Mouse (Mus musculus): ENCODE data around the gene Zfp382. TPM values are rescaled to one million over a fixed set of nuclear protein-coding genes. Genes with fewer than 3 reads are reported as not detected.
A peak's percentile ranks its signal among the peaks of the same experiment; 100 is the strongest.
"Not testable (repeated sequence)": the region's sequence is repeated elsewhere in the genome, so short reads cannot be mapped to it uniquely, and the experiment has no call there.

The Zfp382 gene
- 10 to 100 TPM; 33.0 to 33.9 TPM for total RNA-seq (2021)

DNA sequence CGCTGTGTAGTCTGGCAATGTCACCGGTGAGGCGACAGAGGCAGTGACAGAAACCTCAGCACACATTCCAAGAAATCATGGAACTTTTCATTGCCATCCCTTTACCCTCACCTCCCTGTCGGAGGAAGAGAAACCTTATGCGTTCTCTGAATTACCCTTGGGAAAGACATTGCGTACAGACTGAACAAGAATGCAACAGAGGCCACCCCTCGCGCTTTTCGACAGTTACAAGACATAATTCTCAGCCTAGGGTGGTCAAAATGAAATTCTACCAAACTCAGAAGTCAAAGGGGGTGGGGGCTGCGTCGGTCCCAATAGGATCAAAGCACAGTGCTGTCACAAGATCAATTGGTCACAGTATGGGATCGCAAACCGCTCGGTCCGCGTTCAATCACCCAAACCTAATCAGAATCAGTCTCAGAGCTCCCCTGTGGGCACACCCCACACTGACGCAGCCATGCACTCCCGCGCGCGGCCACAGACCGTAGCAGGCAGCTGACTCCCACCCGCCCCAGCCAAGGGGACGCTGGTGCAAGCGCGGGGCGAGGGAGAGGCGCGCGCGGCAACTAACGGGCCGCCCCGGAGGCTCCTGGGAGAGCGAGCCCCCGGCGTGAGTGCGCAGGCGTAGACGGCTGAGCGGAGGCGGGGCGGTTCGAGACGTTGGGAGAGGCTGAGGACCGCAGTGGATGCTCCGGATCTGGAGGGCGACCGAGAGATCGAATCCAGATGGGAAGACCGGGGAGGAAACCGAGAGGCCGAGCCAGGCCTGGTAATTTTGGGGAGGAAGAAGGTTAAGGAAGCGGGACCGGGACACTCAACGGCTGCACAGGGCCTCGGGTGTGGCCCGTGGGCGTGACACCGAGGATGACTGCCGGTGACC lies at the start of gene Zfp382:
Zfp382 (plus strand) TSS at position 635 of the 880 bp plus-strand sequence.
- intact Hi-C loops (cut with DNase I), result no loop called here
- peak; percentile 94 for DNase-seq

DNA sequence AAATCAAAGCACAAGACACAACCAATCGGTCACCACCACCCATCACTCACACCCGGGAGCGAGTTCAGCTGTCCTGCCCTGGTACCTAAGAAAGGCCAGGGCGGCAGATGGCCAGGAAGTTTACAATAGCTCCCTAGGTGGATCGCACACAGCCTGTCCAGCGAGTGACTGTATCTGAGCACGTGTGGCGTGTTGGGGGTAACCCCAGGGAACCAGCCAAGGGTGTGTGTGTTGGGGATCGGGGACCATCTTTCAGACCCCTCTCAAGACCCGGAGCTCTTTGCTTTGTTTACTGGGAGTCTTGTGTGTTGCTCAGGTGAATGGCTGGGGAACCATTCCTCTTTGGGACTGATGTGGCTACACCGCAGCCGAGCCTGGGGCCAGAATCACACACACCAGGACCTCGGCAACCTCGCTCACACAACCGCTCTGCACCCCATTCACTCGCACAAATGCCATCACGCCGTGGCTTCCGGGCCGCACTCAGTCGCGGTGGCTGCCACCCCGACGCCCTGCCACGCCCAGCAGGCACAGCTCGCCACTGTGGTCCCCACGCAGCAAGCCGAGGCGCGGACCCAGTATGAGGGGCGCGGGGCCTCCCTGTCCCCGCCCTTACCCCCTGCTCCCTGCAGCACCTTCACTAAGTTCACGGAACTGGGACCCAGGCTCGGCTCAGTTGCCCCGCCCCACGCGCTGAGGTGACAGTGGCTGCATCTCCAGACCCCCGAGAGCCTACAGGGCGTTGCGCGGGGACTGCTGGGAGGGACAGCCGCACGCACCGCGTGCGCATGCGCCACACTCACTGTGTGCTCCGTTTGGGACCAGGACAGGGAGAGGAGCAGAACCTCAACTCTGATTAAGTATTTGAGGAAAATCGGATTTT lies 49.4 kb upstream of the Zfp382 start, which contains the start of gene Zfp82:
Zfp82 (minus strand) TSS at position 755 of the 883 bp plus-strand sequence.
- intact Hi-C loops (cut with DNase I), result no loop called here
- DNase-seq, result peak; percentile 89

DNA sequence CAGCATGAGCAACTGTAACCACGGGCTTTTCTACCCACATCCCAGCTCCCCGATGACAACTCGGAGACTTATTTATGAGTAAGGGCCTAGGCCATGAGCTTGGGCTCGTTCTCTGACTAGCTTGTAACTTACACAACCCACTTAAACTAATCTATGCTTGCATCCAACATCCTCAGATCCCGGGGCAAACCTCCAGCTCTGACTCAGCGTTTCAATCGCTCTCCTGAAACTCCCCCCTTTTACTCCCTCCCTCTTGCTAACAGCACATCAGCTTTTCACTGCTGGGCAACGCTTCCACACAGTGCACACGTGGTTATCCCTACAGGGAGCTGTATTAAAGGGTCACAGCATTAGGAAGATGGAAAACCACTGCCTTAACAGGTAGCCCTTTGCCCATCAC lies 35.2 kb upstream of the Zfp382 start:
- no peak for DNase-seq
- intact Hi-C loops (cut with DNase I), result no loop called here

DNA sequence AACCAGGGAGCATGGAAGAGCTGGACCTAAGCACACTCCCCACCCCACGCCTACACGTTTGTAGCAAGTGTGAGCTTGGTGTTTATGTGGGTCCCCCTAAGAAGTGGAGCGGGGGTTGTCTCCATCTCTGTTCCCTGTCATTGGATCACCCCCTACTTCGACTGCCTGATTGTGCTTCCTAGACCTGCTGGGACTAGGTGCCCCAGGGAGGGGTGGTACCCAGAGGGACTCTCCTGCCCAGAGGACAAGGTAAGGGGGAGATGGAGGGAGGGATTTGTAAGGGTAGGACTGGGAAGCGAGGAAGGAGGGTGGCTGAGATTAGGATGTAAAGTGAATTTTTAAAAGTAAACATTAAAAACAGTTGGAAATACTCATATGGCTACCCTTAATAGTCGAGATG lies 32.3 kb upstream of the Zfp382 start:
- DNase-seq, result no peak
- intact Hi-C loops (cut with DNase I), result no loop called here

DNA sequence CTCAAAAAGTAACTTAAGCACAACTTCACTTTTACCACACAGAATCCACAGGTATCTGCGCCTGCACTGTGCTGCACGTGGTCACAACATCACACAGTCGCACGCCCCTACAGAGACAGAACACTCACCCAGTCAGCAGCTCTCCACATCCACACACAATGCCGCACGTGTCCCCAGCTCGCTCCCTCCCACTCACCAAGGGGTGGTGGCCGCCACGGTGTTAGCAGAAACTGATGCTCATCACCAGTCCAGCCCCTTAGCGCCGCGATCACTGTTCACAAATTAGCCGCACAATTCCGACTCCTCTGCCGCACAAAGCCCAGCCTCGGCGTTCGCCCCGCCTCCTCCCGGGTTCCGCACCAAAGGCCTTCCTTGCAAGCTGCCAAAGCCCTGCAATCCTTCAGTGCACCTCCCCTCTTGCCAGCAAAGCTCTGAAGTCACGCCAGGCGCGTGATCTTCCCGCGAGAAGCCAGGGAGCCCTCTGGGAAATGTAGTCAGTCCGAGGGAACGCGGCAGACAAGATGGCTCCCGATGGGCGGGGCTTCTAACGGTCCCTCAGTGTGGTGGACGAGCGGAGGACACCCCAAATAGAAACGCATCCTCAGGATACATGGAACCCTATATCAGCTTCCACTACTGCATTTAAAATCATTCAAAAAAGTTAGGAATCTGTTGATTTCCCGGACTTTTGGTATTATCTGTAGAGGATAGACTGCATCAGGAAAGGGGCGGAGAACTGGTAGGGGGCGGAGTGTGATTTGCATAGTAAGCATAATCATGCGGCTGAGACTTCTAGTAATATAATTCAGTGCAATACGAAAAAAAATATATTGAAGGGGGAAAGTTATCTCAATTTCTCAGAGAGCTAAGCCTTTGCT lies 31.4 kb upstream of the Zfp382 start, which contains the start of the genes Gm26920 and Zfp566:
Gm26920 (minus strand) TSS at position 319 of the 878 bp plus-strand sequence.
Zfp566 (minus strand) TSS at position 436 of the 878 bp plus-strand sequence.
- peak; percentile 97 for DNase-seq
- intact Hi-C loops (cut with DNase I), result no loop called here

DNA sequence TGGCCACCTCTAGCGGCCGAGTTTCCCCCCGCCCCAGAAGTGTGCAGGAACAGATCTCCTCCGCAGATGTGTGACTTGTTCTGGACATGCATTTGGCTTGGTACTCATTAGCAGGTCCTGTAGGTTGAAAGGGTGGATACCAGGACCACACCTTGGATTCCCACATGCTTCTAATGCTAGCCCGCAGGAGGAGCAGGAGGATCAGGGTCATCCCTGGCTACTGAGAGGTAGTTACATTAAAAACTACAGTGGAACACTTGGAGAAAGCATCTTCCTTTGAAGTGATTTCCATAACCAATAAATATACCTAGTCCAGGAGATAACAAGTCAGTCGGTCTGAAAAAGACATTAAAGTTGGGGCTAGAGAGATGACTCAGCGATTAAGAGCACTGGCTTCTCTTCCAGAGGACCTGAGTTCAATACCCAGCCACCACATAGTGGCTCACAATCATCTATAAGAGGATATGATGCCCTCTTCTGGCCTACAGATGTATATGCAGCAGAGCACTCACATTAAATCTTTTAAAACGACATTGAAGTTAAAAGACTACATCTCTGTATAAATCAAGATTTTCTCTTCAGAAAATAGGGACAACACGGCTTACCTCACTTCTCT lies 30.7 kb upstream of the Zfp382 start:
- no peak for DNase-seq

DNA sequence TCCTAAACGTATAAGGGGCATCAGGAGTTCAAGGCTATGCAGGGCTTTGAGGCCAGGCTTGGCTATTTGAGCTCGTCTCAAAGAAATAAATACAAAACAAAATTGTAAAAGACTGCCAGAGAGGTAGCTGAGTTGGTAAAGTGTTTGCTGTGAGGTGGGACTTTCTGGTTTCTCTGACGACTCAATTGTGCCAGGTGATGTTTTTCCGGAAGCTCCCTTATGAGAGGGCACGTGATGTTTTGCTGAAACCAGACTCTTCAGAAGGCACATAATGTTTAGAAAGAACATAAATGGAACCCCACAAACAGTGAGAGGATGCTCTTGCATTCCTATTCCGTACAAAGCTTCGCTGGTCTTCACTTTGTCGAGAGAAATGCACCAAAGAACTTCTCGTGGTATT lies 29.1 kb upstream of the Zfp382 start:
- intact Hi-C loops (cut with DNase I), result no loop called here
- DNase-seq, result no peak

More for the DNA sequence above, 30.7 kb upstream of the Zfp382 start:
- intact Hi-C loops (cut with DNase I), result no loop called here

DNA sequence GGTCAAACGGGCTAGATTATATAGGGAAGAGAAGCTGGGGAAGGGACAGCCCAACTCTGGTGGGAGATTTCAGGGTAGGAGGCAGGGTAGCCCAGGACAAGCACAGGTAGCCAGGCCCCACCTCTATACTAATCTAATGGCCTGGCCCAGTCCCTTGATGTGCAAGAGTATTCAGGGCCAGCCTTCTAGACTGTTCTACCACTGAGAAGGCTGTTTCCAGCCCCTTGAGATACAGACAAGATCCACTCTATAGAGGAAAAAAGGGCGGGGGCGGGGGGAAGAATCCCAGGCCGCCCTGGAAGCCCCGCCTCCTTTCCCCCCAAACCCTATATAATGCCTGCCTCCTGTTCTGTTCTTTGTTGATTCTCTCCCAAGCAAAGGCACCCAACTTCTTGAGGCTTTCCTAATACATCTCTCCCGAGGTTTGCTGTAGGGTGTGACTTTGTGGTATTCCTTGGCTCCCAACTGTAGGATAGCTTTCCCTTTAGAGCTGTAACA lies 27.8 kb upstream of the Zfp382 start:
- intact Hi-C loops (cut with DNase I), result no loop called here
- DNase-seq, result no peak

DNA sequence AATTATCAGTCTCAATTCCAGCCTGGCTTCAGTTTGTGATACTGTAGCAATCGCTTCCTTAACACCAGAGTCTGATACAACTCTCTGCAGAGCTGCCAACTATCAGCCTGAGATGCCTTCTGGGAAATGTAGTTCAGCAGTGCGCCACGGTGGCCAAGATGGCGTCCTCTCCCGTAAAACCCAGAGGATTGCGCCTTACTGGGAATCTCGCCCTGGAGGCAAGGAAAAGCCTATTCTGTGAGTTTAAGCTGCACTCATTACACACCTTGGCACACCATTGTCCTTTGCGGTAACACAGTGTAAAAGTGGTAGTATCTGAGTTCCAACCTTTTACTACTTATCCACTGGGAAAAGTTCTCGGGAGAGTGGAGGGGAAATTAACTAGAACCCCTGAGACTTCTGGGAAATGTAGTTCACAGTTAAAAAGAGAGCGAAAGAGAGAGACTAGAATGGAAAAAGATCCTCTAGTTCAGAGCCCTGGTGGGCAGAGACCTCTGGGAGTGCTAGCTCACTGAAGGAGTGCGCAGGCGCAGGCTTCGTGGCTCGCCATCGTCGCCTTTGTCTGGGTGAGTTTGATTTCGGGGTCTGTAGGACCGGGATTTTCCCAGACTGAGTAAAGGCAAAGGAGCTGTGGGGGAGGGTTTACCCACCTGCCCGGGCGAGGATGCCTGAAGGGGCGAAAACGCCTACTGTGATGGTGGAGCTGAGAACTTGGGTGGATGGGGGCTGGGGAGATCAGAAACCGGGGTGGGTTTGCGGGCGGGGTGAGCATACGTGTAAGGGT lies 26.9 kb upstream of the Zfp382 start, which contains the start of gene Zfp260:
Zfp260 (plus strand) TSS at position 132 of the 784 bp plus-strand sequence.
- peak; percentile 95 for DNase-seq
- intact Hi-C loops (cut with DNase I), result no loop called here

DNA sequence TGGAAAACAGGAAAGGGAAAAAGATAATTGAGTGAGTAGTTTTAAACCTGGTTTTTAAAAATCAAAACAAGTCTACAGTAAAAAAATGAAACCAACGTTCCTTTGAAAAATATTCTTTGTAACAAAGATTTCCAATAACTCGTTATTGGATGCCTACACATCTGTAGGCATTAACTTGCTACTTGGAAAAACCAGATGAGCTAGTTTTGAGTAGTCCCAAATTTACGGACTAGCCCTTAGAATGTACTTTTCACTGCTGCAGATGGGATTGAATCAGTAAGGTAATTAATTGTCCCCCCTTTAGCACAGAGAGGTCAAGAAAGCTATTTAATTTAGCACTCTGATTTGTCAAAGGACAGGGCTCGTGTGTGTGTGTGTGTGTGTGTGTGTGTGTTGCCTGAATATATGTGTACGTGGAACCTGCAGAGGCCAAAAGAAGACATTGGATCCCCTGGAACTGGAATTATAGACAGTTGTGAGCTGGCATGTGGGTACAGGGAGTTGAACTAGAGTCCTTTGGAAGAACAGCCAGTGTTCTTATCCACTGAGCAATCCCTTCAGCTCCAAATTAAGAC lies 26.1 kb upstream of the Zfp382 start:
- intact Hi-C loops (cut with DNase I), result no loop called here
- DNase-seq, result no peak

DNA sequence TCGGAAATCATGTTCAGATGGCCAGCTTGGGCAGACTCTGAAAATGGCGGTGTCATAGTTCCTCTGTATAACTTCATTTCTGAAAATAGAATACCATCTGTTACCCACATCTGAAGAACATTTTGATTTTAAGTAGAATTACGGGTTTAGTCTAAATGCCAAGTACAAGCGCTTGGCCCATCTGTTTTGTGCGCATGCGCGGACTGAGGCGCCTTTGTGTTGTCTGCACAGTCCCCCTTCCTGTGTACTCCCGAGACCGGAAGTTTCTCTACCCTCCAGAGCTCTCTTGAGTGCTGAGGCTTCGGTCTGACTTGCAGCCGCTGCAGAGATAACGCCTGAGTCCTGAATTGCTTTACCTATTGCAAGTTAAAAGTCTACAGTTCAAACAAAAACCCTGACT lies 22.4 kb upstream of the Zfp382 start:
- intact Hi-C loops (cut with DNase I), result no loop called here

DNA sequence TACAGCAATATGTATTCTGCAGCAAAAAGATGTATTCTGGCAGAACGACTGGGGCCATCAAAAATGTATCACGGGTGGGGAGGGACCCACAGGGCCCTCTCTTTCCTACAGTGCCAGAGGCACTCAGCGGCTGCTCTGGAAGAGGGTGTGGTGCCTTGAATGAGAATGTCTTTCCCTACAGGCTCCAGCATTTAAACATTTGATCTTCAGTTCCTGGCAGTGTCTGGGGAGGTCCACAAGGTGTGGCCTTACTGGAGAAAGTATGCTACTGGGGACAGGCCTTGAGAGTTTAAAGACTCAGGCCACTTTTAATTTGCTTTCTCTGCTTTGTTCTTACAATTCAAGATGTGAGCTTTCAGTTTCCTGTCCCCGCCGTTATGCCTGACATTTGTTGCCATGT lies 5.7 kb upstream of the Zfp382 start:
- no peak for DNase-seq
- intact Hi-C loops (cut with DNase I), result no loop called here

More for the DNA sequence above, 22.4 kb upstream of the Zfp382 start:
- no peak for DNase-seq

DNA sequence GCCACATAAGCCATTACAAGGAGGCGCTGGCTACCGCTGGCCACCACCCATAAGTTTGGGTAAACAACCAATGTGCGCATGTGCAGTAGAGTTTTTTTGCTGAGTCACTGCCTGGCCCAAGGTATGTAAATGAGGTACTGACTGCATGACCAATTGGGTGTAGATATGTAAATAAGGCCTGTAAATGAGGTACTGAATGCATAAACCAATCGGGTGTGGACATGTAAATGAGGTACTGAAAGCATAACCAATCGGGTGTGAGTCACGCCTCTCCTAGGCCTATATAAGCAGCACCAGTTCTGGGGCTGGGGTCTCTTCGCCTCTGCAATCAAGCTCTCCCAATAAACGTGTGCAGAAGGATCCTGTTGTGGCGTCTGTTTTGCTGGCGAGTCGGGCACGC lies 3.8 kb upstream of the Zfp382 start:
- DNase-seq; intact Hi-C loops (cut with DNase I): not testable (repeated sequence)

DNA sequence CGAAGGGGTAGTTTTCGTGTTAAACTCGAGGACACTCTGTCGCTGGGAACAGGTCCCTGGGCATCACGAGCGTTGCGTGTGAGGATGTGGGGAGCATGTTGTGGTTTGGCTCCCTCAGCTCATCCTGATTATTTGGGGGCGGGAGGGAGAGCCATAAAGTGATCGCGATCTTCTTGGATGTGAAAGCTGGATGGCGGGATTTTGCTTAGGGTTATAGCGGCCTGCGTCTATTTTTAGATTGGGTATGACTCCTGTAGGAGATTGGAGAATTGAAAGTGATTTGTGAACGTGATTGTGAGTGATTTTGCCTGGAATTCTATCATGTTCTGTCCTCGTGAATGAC lies 417 bp downstream of the Zfp382 start:
- DNase-seq, result no peak
- intact Hi-C loops (cut with DNase I), result no loop called here

DNA sequence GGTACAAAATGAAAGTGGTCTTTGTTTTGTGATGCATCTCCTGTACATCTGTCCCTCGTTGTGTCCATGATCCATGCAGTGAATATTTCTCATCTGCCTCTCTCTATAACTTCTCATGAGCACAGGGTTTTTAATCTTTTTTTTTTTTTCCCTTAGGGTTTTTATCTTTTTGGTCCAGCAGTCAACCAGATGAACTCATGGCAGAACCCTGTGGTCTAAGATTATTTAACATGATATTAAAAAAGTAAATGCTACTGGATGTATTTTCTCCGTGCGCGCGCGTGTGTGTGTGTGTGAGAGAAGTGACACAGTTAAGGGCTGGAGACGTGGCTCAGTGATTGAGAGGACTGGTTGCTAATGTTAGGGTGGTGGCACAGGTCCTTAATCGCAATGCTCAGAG lies 8.2 kb downstream of the Zfp382 start:
- DNase-seq, result no peak
- intact Hi-C loops (cut with DNase I), result no loop called here

DNA sequence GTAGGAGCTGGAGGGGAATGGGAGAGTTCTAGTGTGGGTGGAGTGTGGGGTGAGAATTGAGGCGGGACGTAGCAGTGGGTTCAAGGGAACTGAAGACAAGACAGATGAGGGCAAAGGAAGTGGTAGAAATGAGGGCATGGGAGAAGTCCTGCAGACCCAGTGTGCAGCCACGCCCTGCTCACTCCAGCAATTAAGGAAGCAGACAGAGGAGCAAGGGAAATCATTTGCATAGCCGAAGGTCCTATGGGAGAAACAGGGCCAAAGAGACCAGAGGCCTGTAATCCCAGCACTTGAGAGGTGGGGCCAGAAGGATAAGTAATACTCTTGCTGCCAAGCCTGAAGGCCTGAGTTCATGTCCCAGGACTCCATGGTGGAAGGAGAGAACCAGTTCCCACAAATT lies 10.7 kb downstream of the Zfp382 start:
- intact Hi-C loops (cut with DNase I), result no loop called here
- DNase-seq, result no peak

DNA sequence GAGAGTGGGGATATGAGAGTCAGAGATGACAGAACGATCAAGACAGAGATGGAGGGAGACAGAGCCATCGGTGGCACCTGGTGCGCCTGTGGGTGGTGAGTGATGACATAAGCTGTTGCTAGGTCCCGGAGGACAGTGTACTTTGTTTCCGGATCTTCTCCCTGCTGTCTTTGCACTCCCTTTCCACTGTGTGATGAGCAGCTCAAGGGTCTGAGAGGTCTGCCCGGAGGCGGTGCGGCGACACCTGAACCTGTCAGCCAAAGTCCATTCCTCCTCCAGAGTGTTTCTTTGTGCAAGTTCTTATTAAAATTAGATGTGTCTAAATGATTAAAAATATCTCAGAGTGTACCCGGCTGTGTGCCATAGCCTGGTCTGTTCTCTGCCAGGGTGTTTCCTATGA lies 15.1 kb downstream of the Zfp382 start:
- DNase-seq, result no peak
- intact Hi-C loops (cut with DNase I), result no loop called here

DNA sequence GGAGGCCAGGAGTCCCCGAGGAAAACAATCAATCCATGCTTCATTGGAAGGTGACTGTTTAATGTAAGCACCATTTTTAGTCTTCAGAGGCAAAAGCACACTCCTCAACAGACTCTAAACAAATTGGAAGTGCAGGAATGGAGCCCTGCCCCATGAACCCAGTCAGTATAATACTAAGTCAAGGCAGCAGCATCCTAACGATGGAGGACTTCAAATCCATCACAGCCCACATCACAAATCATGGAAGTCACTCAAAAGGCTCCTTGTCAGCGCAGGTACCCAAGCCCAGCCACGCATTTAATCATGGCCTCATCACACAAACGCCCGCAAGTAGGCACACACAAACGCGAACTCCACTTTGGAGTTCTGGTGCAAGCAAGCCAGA lies 21.4 kb downstream of the Zfp382 start:
- intact Hi-C loops (cut with DNase I), result no loop called here

More for the DNA sequence above, 21.4 kb downstream of the Zfp382 start:
- no peak for DNase-seq

All from left cerebral cortex, postnatal 4 days (tissue).